Comparison of ENCODE assay signal across 15 mouse cellular contexts in genomic region chr5:53106731-53107130, GRCm38 (mm10).
"Had no signal": no experiment of that assay in that cellular context is flagged by ENCODE, and none has a peak within 500 bp of the region (broad histone marks: within the 10 kb centered on the region; RNA-seq: fewer than 3 reads in every experiment).

No protein-coding gene starts in this region.

- H3K9ac ChIP-seq: liver, embryonic 13.5 days; liver, embryonic 15.5 days; liver, postnatal 0 days; midbrain, embryonic 13.5 days; midbrain, embryonic 15.5 days; neural tube, embryonic 12.5 days had no signal

- H3K4me3 ChIP-seq: liver, embryonic 13.5 days; liver, embryonic 15.5 days; megakaryocyte, embryonic 14.5 days; midbrain, embryonic 13.5 days; midbrain, embryonic 15.5 days; neural tube, embryonic 12.5 days had no signal

- H3K4me2 ChIP-seq: liver, embryonic 13.5 days; liver, embryonic 15.5 days; midbrain, embryonic 11.5 days; midbrain, embryonic 13.5 days; midbrain, embryonic 15.5 days; neural tube, embryonic 12.5 days had no signal

- H3K27me3 ChIP-seq: liver, embryonic 13.5 days; liver, embryonic 15.5 days; megakaryocyte, embryonic 14.5 days; midbrain, embryonic 13.5 days; midbrain, embryonic 15.5 days; neural tube, embryonic 12.5 days had no signal

- H3K9me3 ChIP-seq: liver, embryonic 13.5 days; liver, embryonic 15.5 days; megakaryocyte, embryonic 14.5 days; midbrain, embryonic 13.5 days; midbrain, embryonic 15.5 days; neural tube, embryonic 12.5 days had no signal

- DNase-seq: liver, embryonic 13.5 days; liver, postnatal 0 days; lung, adult 2 months; right cerebral cortex, postnatal 14 days; spleen, adult 18-20 months; thymus, adult 18-20 months; thymus, postnatal 14 days; thymus, postnatal 36 days had no signal

- H3K4me1 ChIP-seq: liver, embryonic 13.5 days; liver, embryonic 15.5 days; megakaryocyte, embryonic 14.5 days; midbrain, embryonic 13.5 days had no signal

- H3K36me3 ChIP-seq: liver, embryonic 13.5 days; liver, embryonic 15.5 days; midbrain, embryonic 13.5 days; midbrain, embryonic 15.5 days; neural tube, embryonic 12.5 days had no signal

- ATAC-seq: liver, postnatal 0 days; midbrain, embryonic 13.5 days; midbrain, embryonic 15.5 days had no signal

- H3K27ac ChIP-seq: liver, embryonic 13.5 days; liver, embryonic 15.5 days; macrophage; midbrain, embryonic 13.5 days; midbrain, embryonic 15.5 days; neural tube, embryonic 12.5 days had no signal
